Mouse (Mus musculus): ENCODE data around the gene Ppfibp1. TPM values are rescaled to one million over a fixed set of nuclear protein-coding genes. Genes with fewer than 3 reads are reported as not detected.

Ppfibp1 gene
- polyA plus RNA-seq, 1 experiment from 2014 or later = 48.6 TPM

- ATAC-seq (ENCODE audit: extremely low read depth, insufficient number of reproducible peaks, low FRiP score, low TSS enrichment) = no peak
- no peaks in the 10 kb centered on the region for H3K9me3 ChIP-seq
- H3K27me3 ChIP-seq (replicated peaks) = no peaks in the 10 kb centered on the region
- H3K4me2 ChIP-seq = no peak overlapping the region
- H3K4me1 ChIP-seq = peaks cover 69% of the 10 kb centered on the region
- H3K36me3 ChIP-seq = peaks cover 22% of the 10 kb centered on the region
- H3K4me3 ChIP-seq = no peak overlapping the region
- no peak overlapping the region for H3K9ac ChIP-seq
- WGBS = 56% methylated on average over 8 of the region's 8 CpGs
- peak overlapping the region; percentile 31; the same call in 1 of the 2 replicates for H3K27ac ChIP-seq (replicated peaks)
Observed at GRCm38 (mm10) chr6:146976446-146976845, 88.2 kb downstream of the Ppfibp1 start.

- ATAC-seq (ENCODE audit: extremely low read depth, insufficient number of reproducible peaks, low FRiP score, low TSS enrichment) = no peak
- no peak overlapping the region for H3K4me3 ChIP-seq
- peaks cover 58% of the 10 kb centered on the region for H3K4me1 ChIP-seq
- no peak overlapping the region for H3K9ac ChIP-seq
- H3K9me3 ChIP-seq = no peaks in the 10 kb centered on the region
- no peaks in the 10 kb centered on the region for H3K27me3 ChIP-seq (replicated peaks)
- peaks cover 41% of the 10 kb centered on the region for H3K36me3 ChIP-seq
- peak overlapping the region; percentile 91 for H3K27ac ChIP-seq (replicated peaks)
- no peak overlapping the region for H3K4me2 ChIP-seq
- WGBS = 50% methylated on average over 5 of the region's 5 CpGs
Observed at GRCm38 (mm10) chr6:146978691-146979114, 90.4 kb downstream of the Ppfibp1 start.

GRCm38 (mm10) chr6:146979115-146979744 lies 90.9 kb downstream of the Ppfibp1 start:
- ATAC-seq (ENCODE audit: extremely low read depth, insufficient number of reproducible peaks, low FRiP score, low TSS enrichment) = no peak
- H3K27me3 ChIP-seq (replicated peaks) = no peaks in the 10 kb centered on the region
- peak overlapping the region; percentile 6; the same call in 1 of the 2 replicates for H3K4me2 ChIP-seq
- peaks cover 61% of the 10 kb centered on the region for H3K4me1 ChIP-seq
- peaks cover 42% of the 10 kb centered on the region for H3K36me3 ChIP-seq
- peak overlapping the region; percentile 34; the same call in 1 of the 2 replicates for H3K9ac ChIP-seq
- no peak overlapping the region for H3K4me3 ChIP-seq
- WGBS = 55% methylated on average over 1 of the region's 1 CpGs
- no peaks in the 10 kb centered on the region for H3K9me3 ChIP-seq
- peak overlapping the region; percentile 91 for H3K27ac ChIP-seq (replicated peaks)

GRCm38 (mm10) chr6:146979953-146980352 lies 91.7 kb downstream of the Ppfibp1 start:
- WGBS = 19% methylated on average over 3 of the region's 3 CpGs
- H3K4me3 ChIP-seq = no peak overlapping the region
- H3K36me3 ChIP-seq = peaks cover 42% of the 10 kb centered on the region
- no peaks in the 10 kb centered on the region for H3K27me3 ChIP-seq (replicated peaks)
- peak overlapping the region; percentile 6; the same call in 1 of the 2 replicates for H3K4me2 ChIP-seq
- no peaks in the 10 kb centered on the region for H3K9me3 ChIP-seq
- H3K9ac ChIP-seq = peak overlapping the region; percentile 34; the same call in 1 of the 2 replicates
- peak overlapping the region; percentile 91 for H3K27ac ChIP-seq (replicated peaks)
- ATAC-seq (ENCODE audit: extremely low read depth, insufficient number of reproducible peaks, low FRiP score, low TSS enrichment) = no peak
- peaks cover 68% of the 10 kb centered on the region for H3K4me1 ChIP-seq

- peaks cover 66% of the 10 kb centered on the region for H3K4me1 ChIP-seq
Observed at GRCm38 (mm10) chr6:146981249-146981835, 93.1 kb downstream of the Ppfibp1 start.

GRCm38 (mm10) chr6:146984569-146984968 lies 96.3 kb downstream of the Ppfibp1 start:
- peak overlapping the region; percentile 54 for H3K27ac ChIP-seq (replicated peaks)
- 42% methylated on average over 3 of the region's 3 CpGs for WGBS
- peak; percentile 40; the same call in 1 of the 2 replicates for ATAC-seq (ENCODE audit: extremely low read depth, insufficient number of reproducible peaks, low FRiP score, low TSS enrichment)

More at GRCm38 (mm10) chr6:146981249-146981835, 93.1 kb downstream of the Ppfibp1 start:
- Histone ChIP-seq H3K9ac (no peak overlapping the region), H3K36me3 (peaks cover 42% of the 10 kb centered on the region), H3K27me3 (replicated peaks) (no peaks in the 10 kb centered on the region), H3K27ac (replicated peaks) (no peak overlapping the region), H3K4me3 (no peak overlapping the region), H3K9me3 (no peaks in the 10 kb centered on the region), H3K4me2 (no peak overlapping the region)
- 91% methylated on average over 1 of the region's 1 CpGs for WGBS
- no peak for ATAC-seq (ENCODE audit: extremely low read depth, insufficient number of reproducible peaks, low FRiP score, low TSS enrichment)

GRCm38 (mm10) chr6:146994236-146994635 lies 105.9 kb downstream of the Ppfibp1 start:
- no peak overlapping the region for H3K27ac ChIP-seq (replicated peaks)
- WGBS = 33% methylated on average over 5 of the region's 5 CpGs

More at GRCm38 (mm10) chr6:146984569-146984968, 96.3 kb downstream of the Ppfibp1 start:
- Histone ChIP-seq H3K27me3 (replicated peaks) (no peaks in the 10 kb centered on the region), H3K4me1 (peaks cover 70% of the 10 kb centered on the region), H3K4me2 (no peak overlapping the region), H3K36me3 (peaks cover 25% of the 10 kb centered on the region), H3K9ac (no peak overlapping the region), H3K4me3 (no peak overlapping the region), H3K9me3 (no peaks in the 10 kb centered on the region)

GRCm38 (mm10) chr6:146995391-146995790 lies 107.1 kb downstream of the Ppfibp1 start:
- WGBS = 63% methylated on average over 2 of the region's 2 CpGs
- no peaks in the 10 kb centered on the region for H3K9me3 ChIP-seq
- peaks cover 65% of the 10 kb centered on the region for H3K36me3 ChIP-seq
- no peak overlapping the region for H3K27ac ChIP-seq (replicated peaks)
- H3K9ac ChIP-seq = no peak overlapping the region
- H3K4me2 ChIP-seq = no peak overlapping the region
- peaks cover 20% of the 10 kb centered on the region for H3K4me1 ChIP-seq
- no peak for ATAC-seq (ENCODE audit: extremely low read depth, insufficient number of reproducible peaks, low FRiP score, low TSS enrichment)
- H3K4me3 ChIP-seq = no peak overlapping the region
- H3K27me3 ChIP-seq (replicated peaks) = no peaks in the 10 kb centered on the region

More at GRCm38 (mm10) chr6:146994236-146994635, 105.9 kb downstream of the Ppfibp1 start:
- no peak for ATAC-seq (ENCODE audit: extremely low read depth, insufficient number of reproducible peaks, low FRiP score, low TSS enrichment)
- Histone ChIP-seq H3K9ac (no peak overlapping the region), H3K4me3 (no peak overlapping the region), H3K9me3 (no peaks in the 10 kb centered on the region), H3K36me3 (peaks cover 57% of the 10 kb centered on the region), H3K4me2 (no peak overlapping the region), H3K4me1 (peaks cover 25% of the 10 kb centered on the region), H3K27me3 (replicated peaks) (no peaks in the 10 kb centered on the region)

GRCm38 (mm10) chr6:146995878-146996277 lies 107.6 kb downstream of the Ppfibp1 start:
- 80% methylated on average over 6 of the region's 6 CpGs for WGBS
- no peaks in the 10 kb centered on the region for H3K9me3 ChIP-seq
- H3K27ac ChIP-seq (replicated peaks) = no peak overlapping the region
- ATAC-seq (ENCODE audit: extremely low read depth, insufficient number of reproducible peaks, low FRiP score, low TSS enrichment) = no peak
- H3K9ac ChIP-seq = no peak overlapping the region
- peaks cover 20% of the 10 kb centered on the region for H3K4me1 ChIP-seq
- H3K36me3 ChIP-seq = peaks cover 66% of the 10 kb centered on the region
- no peak overlapping the region for H3K4me3 ChIP-seq
- no peaks in the 10 kb centered on the region for H3K27me3 ChIP-seq (replicated peaks)
- H3K4me2 ChIP-seq = no peak overlapping the region

- H3K9me3 ChIP-seq = no peaks in the 10 kb centered on the region
- peaks cover 74% of the 10 kb centered on the region for H3K36me3 ChIP-seq
- 53% methylated on average over 6 of the region's 6 CpGs for WGBS
- H3K9ac ChIP-seq = no peak overlapping the region
- H3K27me3 ChIP-seq (replicated peaks) = no peaks in the 10 kb centered on the region
- no peak overlapping the region for H3K4me2 ChIP-seq
- no peak overlapping the region for H3K4me3 ChIP-seq
- no peak for ATAC-seq (ENCODE audit: extremely low read depth, insufficient number of reproducible peaks, low FRiP score, low TSS enrichment)
- no peak overlapping the region for H3K27ac ChIP-seq (replicated peaks)
- peaks cover 16% of the 10 kb centered on the region for H3K4me1 ChIP-seq
Observed at GRCm38 (mm10) chr6:146997006-146997405, 108.7 kb downstream of the Ppfibp1 start.

- Histone ChIP-seq H3K27ac (replicated peaks) (no peak overlapping the region), H3K4me3 (no peak overlapping the region), H3K27me3 (replicated peaks) (no peaks in the 10 kb centered on the region), H3K9ac (no peak overlapping the region), H3K9me3 (no peaks in the 10 kb centered on the region), H3K4me2 (no peak overlapping the region), H3K36me3 (peaks cover 81% of the 10 kb centered on the region), H3K4me1 (no peaks in the 10 kb centered on the region)
- 84% methylated on average over 4 of the region's 4 CpGs for WGBS
- no peak for ATAC-seq (ENCODE audit: extremely low read depth, insufficient number of reproducible peaks, low FRiP score, low TSS enrichment)
Observed at GRCm38 (mm10) chr6:146998710-146999109, 110.4 kb downstream of the Ppfibp1 start.
